Mouse (Mus musculus): Measurements from ENCODE around the gene Slc39a11.

Slc39a11 gene

GRCm38 (mm10) chr11:113468016-113468415 lies 181.9 kb downstream of the Slc39a11 start:
- DNase-seq (ENCODE audit: low read depth, low spot score): no peak

DNA sequence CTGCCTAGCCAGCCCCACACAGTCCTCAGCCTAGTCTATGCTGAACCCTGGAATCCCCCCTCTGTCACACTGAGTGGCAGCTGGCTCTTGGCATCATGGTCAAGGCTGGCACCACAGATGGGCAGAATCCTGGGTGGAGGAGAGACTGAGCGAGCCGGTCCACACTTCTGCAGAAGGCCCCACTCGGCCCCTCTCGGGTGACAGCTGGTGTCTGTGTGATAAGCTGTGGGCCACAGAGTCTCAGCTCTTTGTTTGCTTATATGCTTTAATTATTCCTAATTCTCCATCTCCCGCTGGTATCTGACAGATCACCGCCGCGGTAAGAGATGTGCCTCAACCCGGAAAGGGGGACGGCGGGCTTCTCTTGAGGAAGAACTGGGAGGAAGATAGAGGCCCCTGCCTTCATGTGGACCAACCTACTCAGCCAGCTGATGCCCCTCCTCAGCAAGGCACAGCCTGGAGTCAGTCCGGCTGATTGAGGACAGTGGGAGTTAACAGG lies 182.5 kb downstream of the Slc39a11 start:
- no peak for DNase-seq (ENCODE audit: low read depth, low spot score)

GRCm38 (mm10) chr11:113460118-113460517 lies 189.8 kb downstream of the Slc39a11 start:
- DNase-seq (ENCODE audit: low read depth, low spot score): no peak

DNA sequence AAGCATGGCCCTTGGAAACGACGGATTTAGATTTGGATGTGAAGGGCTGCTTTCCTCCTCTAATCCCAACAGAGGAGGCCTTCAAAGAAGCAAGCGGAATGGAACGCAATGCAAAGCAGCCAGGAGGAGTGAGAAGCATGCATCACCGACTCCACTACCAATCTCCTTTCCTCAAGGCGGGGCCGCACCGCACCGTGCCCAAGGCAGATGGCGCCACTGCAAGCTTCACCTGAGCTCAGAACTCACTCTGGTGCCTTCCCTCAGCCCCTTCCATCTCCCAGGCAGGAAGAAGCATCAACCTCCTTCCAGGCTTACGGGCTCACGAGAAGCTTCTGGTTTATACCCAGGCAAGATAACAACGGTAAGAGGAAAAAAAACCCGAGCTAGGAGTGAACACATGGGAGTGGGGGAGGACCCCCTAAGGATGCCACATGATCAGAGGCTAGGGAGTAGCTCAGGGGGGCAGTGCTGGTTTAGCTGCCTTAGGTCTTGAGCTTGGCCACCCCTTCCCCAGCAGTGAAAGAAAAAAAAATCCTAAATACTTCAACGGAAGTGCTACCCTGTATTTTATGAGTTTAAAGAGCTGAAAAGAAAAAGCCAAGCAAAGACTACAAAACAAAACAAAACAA lies 191.2 kb downstream of the Slc39a11 start:
- DNase-seq (ENCODE audit: low read depth, low spot score): no peak

DNA sequence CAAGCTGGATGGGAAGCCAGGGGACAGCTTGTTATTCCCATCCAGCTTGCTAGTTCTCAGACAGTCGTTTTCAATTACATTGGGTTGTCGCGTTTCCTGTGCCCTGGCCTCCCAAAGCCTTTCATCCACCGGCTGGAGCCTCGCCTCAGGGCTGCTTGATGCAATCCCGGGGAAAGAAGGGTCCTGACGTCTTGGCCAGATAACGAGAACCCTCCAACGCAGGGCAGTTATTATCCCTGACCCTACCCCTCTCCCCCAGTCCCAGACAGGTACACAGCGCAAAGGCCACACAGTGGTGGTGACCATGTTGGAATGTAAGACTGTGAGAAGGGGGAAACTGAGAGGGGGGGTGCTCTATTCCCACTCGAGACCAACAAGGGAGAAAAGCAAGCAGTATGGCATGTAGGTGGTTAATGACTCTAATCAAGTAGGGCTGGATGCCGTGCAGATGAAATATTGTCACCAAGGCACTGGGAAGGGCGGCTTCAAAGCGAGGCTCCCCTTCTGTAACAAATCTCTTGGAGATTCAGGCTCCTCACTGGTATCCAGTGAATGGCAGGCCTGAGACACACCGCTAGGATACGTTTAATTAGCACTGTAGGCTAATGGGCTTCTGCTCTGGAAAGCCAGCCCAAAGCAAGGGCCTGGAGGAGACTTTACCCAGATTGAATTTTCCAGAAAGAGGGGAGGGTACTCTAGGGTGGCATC lies 196.9 kb downstream of the Slc39a11 start:
- no peak for DNase-seq (ENCODE audit: low read depth, low spot score)

- no peak for DNase-seq (ENCODE audit: low read depth, low spot score)
Measured at GRCm38 (mm10) chr11:113451301-113451700, 198.6 kb downstream of the Slc39a11 start.

DNA sequence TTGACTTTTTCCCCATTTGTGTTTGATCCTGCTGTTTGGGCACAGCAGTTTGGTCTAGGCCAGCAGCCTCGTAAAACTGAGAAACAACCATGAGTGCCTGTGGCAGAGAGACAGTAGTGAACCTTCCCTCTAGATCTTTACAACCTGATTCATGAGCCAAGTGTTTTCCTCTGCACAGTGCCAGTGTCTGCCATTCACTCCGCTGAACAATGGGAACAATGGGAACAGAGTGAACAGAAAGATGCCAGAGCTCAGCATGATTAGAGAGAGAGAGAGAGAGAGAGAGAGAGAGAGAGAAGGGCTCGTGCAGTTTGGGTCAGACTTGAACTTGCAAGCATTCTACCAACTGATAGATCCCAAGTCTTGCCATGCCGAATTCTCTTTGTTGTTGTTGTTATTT lies 199.2 kb downstream of the Slc39a11 start:
- DNase-seq (ENCODE audit: low read depth, low spot score): no peak

DNA sequence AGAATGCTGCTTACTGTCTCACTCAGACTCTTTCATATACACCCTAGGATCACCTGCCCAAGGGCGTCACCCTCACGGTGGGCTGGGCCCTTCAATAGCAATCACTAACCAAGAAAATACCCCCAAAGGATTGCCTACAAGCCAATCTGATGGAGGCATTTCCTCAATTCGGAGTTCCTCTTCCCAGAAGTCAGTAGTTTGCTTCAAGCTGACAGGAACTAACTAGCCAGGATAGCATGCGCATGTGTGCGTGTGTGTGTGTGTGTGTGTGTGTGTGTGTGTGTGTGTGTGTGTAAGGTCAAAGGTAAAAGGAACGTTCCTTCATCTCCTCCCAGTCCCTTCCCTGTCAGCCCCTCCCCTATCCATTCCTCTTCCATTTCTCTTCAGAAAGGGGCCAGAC lies 199.9 kb downstream of the Slc39a11 start:
- no peak for DNase-seq (ENCODE audit: low read depth, low spot score)

GRCm38 (mm10) chr11:113442036-113442435 lies 207.8 kb downstream of the Slc39a11 start:
- DNase-seq (ENCODE audit: low read depth, low spot score): no peak

DNA sequence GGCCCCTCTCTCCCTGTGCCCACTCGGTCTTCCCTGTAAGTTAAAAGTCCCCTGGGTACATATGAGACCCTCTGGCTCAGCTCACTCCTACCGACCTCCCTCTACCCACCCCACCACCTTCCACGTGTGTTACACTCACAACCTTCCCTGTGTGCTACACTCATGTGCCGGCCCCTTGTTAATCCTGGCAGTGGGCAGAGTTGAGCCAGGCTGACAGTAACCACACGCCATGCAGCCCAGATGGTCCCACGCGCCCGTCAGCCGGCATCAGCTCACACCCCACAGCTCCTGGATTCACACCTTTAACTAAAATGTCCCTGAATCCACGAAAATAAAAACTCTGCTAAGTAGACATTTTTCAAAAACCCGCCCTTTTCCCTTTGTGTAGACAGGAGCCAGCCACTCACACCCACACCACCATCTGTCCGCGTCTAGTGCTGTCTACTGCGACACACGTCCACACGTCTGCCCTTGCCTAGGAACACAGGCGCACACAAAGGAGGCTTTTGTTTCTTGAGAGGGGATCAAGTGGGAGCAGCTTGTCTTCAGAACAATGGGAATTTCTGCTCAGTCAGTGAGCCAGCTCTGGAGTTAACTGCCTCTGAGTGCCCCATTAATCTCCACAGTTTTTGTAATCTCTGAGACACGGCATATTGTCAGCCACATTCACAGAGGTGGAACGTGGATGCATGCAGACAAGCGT lies 210.4 kb downstream of the Slc39a11 start:
- peak; percentile 45 for DNase-seq (ENCODE audit: low read depth, low spot score)

DNA sequence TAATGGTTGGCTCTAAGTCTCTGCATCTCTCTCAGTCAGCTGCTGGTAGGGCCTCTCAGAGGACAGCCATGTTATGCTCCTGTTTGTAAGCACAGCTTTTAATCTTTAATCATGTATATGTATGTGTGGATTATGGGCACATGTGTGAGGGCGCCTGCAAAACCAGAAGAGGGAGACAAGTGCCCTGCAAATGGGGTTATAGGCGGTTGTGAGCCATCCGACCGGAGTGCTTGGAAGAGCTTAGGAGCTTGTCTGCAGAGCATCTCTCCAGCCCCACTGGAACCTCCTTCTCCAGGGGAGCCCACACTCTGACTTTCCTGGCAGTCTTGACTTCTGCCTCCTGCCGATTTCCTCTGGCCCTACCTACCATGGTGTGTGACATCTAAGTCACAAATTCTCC lies 211.0 kb downstream of the Slc39a11 start:
- no peak for DNase-seq (ENCODE audit: low read depth, low spot score)

DNA sequence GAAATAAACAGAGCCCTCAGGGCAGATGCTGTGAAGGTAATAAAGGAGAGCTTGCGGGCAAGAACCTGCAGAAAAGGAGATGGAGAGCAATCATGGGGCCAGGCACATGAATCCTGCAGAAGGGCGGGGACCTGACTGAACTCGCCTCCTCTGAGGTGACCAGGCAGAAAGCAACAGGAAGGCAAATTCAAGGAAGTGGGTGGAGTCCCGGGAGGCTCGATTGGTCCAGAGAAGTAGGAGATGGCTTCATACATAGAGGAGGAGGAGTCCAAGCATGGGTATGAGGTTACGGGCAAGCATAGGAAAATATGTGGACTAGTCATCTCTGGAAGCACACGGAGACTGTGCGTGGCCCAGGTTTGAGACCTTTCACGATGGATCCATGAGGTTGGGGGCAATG lies 212.5 kb downstream of the Slc39a11 start:
- no peak for DNase-seq (ENCODE audit: low read depth, low spot score)

DNA sequence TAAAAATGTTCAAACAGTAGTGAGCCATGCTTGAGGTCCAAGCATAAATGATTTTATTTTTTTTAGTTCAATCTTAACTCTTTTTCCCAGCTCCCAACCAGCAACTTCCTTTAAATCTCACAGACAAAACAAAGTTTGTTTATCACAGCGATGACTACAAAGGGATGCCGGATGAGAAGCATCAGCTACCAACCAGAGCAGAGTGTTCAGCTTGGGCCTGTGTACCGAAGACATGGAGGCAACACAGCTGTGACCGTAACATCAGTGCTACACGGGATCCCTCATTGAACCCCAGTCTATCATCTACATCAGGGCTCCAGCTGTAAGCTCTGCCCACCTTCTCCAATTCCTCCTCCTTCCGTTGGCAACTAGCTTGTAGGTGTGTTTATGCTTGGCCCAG lies 213.6 kb downstream of the Slc39a11 start:
- DNase-seq (ENCODE audit: low read depth, low spot score): no peak

- DNase-seq (ENCODE audit: low read depth, low spot score): no peak
Measured at GRCm38 (mm10) chr11:113435696-113436095, 214.2 kb downstream of the Slc39a11 start.

GRCm38 (mm10) chr11:113431161-113431560 lies 218.7 kb downstream of the Slc39a11 start:
- no peak for DNase-seq (ENCODE audit: low read depth, low spot score)

DNA sequence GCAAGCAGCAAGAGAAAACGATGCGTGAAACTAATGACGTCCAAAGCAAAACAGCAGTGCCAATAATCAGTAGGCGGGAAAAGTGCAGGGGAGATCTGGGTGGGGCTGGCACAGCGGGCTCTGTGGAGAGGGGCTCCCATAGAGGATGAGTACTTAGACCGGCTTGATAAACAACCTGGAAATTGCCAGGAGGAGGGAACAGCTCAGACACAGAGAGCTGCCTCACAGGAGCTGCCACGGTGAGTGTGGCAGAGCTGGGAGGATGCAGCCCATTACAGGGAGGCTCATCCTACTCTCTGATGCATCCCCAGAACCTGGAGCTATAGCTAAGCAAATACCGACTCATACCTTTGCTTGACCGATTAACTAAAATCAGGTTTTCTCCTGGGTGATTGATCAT lies 224.0 kb downstream of the Slc39a11 start:
- DNase-seq (ENCODE audit: low read depth, low spot score): no peak

- no peak for DNase-seq (ENCODE audit: low read depth, low spot score)
Measured at GRCm38 (mm10) chr11:113425454-113425853, 224.4 kb downstream of the Slc39a11 start.

DNA sequence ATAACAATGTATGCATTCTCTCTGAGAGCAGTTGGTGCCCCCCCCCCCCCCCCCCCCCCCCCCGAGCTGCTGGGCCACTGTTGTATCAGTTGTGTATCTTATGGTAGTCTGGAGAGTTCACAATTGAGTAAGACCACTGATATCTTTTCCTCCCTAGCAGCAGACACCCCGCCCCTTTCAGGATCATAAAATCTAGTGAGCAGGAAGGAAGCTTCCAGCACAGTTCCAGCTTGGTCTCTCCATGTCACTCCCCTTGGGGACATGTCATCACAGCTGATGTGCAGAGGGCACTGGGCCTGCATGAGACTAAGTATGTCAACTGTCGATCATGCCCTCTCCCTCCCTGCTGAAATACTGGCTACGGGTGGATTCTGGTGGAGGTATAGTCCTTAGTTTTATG lies 225.1 kb downstream of the Slc39a11 start:
- DNase-seq (ENCODE audit: low read depth, low spot score): no peak

DNA sequence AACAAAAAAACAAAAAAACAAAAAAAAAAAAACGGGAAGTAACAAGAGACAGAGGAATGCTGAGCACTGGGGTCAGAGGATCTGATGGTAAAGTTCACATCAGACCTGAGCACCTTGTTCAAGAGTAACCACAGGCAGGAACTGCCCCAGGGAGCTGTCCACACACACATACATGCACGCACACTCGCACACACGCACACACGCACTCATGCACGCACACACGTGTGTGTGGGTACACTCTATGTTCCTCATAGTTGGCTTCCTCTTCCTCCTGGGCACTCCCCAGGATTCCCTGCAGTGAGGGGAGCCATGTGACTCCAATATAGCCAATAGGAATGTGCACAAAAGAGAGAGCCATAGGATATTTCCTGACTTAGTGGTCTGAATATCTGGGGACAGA lies 227.3 kb downstream of the Slc39a11 start:
- DNase-seq (ENCODE audit: low read depth, low spot score): no peak

DNA sequence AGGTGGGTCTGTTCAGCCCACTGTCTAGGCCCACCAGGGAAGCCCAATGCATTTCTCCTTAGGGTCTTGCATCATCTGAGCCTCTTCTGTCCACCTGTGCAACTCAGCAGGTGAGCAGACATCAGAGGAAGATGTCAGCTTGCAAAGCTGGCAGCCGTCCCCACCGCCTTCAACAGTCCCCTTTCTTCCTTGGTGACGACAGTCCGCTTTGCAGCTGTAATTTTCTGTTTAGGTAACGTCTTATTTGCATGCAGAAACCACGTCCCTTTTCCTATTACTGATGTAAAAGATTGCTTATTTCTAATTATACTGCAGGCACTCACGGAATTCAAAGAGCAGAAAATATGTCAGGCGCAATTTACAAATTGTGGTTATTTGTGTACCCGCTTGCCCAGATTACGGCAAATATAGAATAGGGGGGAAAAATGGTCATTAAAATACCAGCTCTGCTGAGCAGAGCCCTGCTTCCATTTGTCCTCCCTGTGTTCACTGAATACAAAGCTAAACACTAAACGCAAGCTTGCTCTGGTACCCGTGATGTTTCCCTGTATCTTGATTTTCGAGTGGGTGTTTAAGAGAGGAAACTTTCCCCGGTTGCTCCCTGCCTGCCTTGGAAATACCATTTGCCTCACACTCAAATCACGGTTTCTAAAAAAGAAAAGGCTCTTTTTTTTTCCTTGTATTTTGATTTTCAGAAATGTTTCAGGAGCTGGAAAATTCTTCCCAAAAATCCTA lies 230.8 kb downstream of the Slc39a11 start:
- no peak for DNase-seq (ENCODE audit: low read depth, low spot score)

- no peak for DNase-seq (ENCODE audit: low read depth, low spot score)
Measured at GRCm38 (mm10) chr11:113417948-113418347, 231.9 kb downstream of the Slc39a11 start.

GRCm38 (mm10) chr11:113412545-113412944 lies 237.3 kb downstream of the Slc39a11 start:
- DNase-seq (ENCODE audit: low read depth, low spot score): no peak

Data from brain, embryonic 18.5 days (tissue).